Mouse (Mus musculus) liver, adult 2 months (tissue): ENCODE results near the gene 4932414N04Rik. TPM values are rescaled to one million over a fixed set of nuclear protein-coding genes. Genes with fewer than 3 reads are reported as not detected.

Experiments
- DNase-seq: peaks from one replicate; pipeline ENCODE4 v3.0.0-alpha.2; 2011; ENCODE audit warnings: low read depth, low spot score; ENCODE audit errors: extremely low read depth
- H3K27ac ChIP-seq: fragments of 200-500 bp; replicated peaks from 2 replicates; pipeline ENCODE4 v1.5.1; 2012; ENCODE audit warnings: low read depth, mild to moderate bottlenecking, control low read depth, inconsistent platforms, low read length; ENCODE audit not compliant: insufficient read depth
- H3K27me3 ChIP-seq: fragments of 200-500 bp; 2 replicates; pipeline ENCODE4 v1.6.1; 2012; ENCODE audit warnings: mild to moderate bottlenecking, moderate library complexity, low read length, inconsistent platforms; ENCODE audit not compliant: control insufficient read depth, insufficient read depth
- H3K36me3 ChIP-seq: fragments of 200-500 bp; 2 replicates; pipeline ENCODE4 v1.6.1; 2012; ENCODE audit warnings: low read length, inconsistent platforms; ENCODE audit not compliant: control insufficient read depth, insufficient read depth
- H3K4me1 ChIP-seq: fragments of 200-500 bp; 2 replicates; pipeline ENCODE4 v1.6.1; 2011; ENCODE audit warnings: low read length; ENCODE audit not compliant: control insufficient read depth, insufficient read depth
- H3K4me3 ChIP-seq: fragments of 200-500 bp; 2 replicates; pipeline ENCODE4 v1.5.1; 2011; ENCODE audit warnings: low read depth, mild to moderate bottlenecking, control low read depth, low read length, moderate library complexity; ENCODE audit not compliant: insufficient read depth
- H3K79me2 ChIP-seq: fragments of 200-500 bp; 2 replicates; pipeline ENCODE4 v1.6.1; 2012; ENCODE audit warnings: inconsistent platforms, mild to moderate bottlenecking, low read length, moderate library complexity; ENCODE audit not compliant: control insufficient read depth, insufficient read depth
- H3K9ac ChIP-seq: fragments of 200-500 bp; 2 replicates; pipeline ENCODE4 v1.6.1; 2012; ENCODE audit warnings: low read depth, mild to moderate bottlenecking, control low read depth, inconsistent platforms, low read length
- CTCF ChIP-seq: fragments of 200-500 bp; IDR thresholded peaks from 2 replicates; pipeline ENCODE4 v1.5.1; 2011; ENCODE audit warnings: low read depth, low read length, control low read depth
- POLR2A ChIP-seq: fragments of 200-500 bp; IDR thresholded peaks from 2 replicates; pipeline ENCODE4 v1.6.1; 2011; ENCODE audit warnings: low read length, control low read depth; ENCODE audit not compliant: insufficient read depth; ENCODE audit errors: extremely low read depth
- WGBS: fragments of 180-500 bp; shearing (Covaris S2); methylation state at CpG from one replicate; pipeline ENCODE4 v1.1.7; 2018; 5-methylcytosine and 5-hydroxymethylcytosine counted together
- polyA plus RNA-seq: library from polyadenylated mRNA; depleted of rRNA; stranded (reverse); fragments of >200 nt; gene quantifications from 2 replicates; pipeline ENCODE4 v1.2.3, GENCODE M21; 2012
- total RNA-seq: library from RNA; depleted of rRNA; stranded (reverse); fragments of >200 nt; gene quantifications from 2 replicates; pipeline ENCODE4 v1.2.3, GENCODE M21; 2014

Gene 4932414N04Rik
- total and polyA plus RNA-seq, 2 experiments = not detected

DNA sequence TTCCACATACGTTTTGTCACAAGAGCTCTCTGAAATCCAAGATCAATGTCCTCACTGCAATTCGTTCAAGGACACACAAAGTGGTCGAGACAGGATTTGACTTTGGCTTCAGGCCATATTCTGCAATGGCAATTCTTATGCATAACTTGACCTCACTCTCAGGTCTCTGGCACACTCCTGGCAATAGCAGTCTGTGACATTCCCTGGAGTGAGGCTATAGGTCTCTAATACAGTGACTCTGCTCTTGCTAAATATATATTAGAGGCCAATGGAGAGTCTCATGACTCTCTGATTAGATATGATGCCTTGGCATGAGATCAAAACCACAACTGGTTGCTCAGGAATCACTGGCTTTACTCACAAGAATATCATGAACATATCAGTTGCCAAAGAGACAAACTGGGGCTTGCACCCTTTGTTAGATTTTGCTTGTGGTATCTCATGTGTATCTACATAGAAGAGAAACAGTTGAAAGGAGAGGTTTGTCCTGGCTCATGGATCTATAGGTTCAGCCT, 130.9 kb downstream of the 4932414N04Rik start:
- Histone ChIP-seq H3K79me2 (no peaks in the 10 kb centered on the region), H3K4me3 (no peak overlapping the region), H3K27me3 (no peaks in the 10 kb centered on the region), H3K36me3 (no peaks in the 10 kb centered on the region), H3K9ac (no peak overlapping the region), H3K27ac (no peak overlapping the region), H3K4me1 (no peaks in the 10 kb centered on the region)
- WGBS = 19% methylated on average over 3 of the region's 3 CpGs
- no peak for DNase-seq
- TF ChIP-seq POLR2A (no peak), CTCF (no peak)

DNA sequence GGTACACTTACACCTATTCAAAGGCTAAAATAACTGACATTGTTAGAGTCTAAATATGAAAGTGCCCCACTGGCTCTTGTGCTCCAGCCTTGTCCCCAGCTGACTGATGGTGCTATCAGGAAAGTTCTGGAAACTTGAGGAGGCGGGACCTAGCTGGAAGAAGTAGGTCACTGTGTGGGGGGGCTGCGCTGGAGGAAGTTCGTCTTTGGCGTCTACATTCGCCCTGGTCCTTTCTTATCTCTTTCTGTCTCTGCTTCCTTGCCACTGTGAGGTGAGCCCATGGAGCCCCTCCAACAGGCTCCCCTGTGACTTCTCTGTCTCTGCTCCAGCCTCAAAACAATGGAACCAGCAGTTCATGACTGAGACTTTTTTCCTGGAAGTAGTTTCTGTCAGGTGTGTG, 136.0 kb downstream of the 4932414N04Rik start:
- H3K27me3 ChIP-seq = no peaks in the 10 kb centered on the region
- no peak for TF ChIP-seq POLR2A
- peaks cover 7% of the 10 kb centered on the region for H3K4me1 ChIP-seq
- no peaks in the 10 kb centered on the region for H3K79me2 ChIP-seq
- H3K27ac ChIP-seq = no peak overlapping the region
- DNase-seq = no peak
- H3K36me3 ChIP-seq = no peaks in the 10 kb centered on the region
- H3K4me3 ChIP-seq = no peak overlapping the region
- H3K9ac ChIP-seq = no peak overlapping the region
- 80% methylated on average over 5 of the region's 5 CpGs for WGBS

DNA sequence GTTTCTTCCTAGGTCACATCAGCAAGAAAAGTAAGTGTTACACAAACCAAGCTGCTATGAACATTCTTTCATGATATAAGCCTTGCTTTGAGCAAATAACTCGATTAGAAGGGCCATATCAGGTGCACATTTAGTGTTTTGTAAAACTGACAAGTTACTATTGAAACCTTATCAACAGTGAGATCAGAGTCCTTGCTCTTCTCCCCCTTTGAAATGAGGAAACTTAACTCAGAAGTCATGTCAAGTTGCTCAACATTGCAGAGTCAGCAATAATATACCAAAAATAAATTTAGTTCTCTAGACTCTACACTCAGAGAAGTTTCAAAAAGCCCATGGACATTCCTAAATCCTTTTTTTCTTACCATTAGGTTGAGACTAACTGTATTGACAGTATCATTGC, 137.2 kb downstream of the 4932414N04Rik start:
- peak; percentile 52 for DNase-seq
- Histone ChIP-seq H3K4me3 (no peak overlapping the region), H3K9ac (no peak overlapping the region), H3K27me3 (no peaks in the 10 kb centered on the region), H3K79me2 (no peaks in the 10 kb centered on the region), H3K36me3 (no peaks in the 10 kb centered on the region), H3K27ac (no peak overlapping the region), H3K4me1 (peaks cover 7% of the 10 kb centered on the region)
- TF ChIP-seq CTCF = no peak
- no peak for TF ChIP-seq POLR2A
- 9% methylated on average over 1 of the region's 1 CpGs for WGBS

DNA sequence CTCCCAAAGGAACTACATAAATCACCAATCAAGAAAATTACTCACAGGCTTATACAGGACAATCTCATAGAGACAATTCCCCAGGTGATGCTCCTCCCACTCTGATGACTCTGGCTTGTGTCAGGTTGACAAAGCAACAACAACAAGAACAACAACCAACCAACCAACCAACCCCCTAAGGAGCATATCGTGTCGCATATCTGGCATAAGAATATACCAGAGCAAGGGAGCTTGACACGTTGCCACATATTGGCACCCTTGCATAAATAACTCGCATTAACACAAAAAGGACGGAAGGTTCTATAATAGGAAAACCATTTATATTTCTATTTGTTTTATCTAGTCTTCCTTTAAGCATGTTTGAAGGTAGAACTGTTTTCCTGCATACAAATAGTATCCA, 137.9 kb downstream of the 4932414N04Rik start:
- TF ChIP-seq CTCF (no peak), POLR2A (no peak)
- Histone ChIP-seq H3K27me3 (no peaks in the 10 kb centered on the region), H3K79me2 (no peaks in the 10 kb centered on the region), H3K4me3 (no peak overlapping the region), H3K36me3 (no peaks in the 10 kb centered on the region), H3K27ac (no peak overlapping the region), H3K9ac (no peak overlapping the region), H3K4me1 (peaks cover 7% of the 10 kb centered on the region)
- DNase-seq = no peak
- 95% methylated on average over 5 of the region's 5 CpGs for WGBS

DNA sequence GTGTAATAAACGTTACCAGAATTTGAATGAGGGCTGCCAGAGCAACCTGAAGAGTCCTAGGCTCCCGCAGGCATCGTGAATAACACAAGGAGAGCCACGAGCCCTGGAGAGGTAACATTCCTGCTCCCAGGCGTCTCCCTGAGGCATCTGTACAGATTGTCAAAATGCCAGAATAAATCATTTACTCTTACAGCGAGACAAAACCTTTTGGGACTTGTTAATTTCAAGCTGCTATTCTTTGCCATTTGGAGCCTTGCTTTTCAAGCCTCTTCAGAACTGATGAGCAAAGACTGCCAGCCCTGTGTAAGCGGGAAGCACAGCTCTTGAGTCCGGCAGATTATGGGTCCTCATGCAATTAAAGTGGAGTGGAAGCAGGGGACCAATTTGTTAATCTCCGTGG, 138.3 kb downstream of the 4932414N04Rik start:
- no peaks in the 10 kb centered on the region for H3K36me3 ChIP-seq
- H3K27ac ChIP-seq = no peak overlapping the region
- H3K27me3 ChIP-seq = no peaks in the 10 kb centered on the region
- H3K79me2 ChIP-seq = no peaks in the 10 kb centered on the region
- H3K9ac ChIP-seq = no peak overlapping the region
- peaks cover 7% of the 10 kb centered on the region for H3K4me1 ChIP-seq
- WGBS = 73% methylated on average over 9 of the region's 9 CpGs
- no peak overlapping the region for H3K4me3 ChIP-seq
- DNase-seq = peak; percentile 19
- no peak for TF ChIP-seq CTCF
- TF ChIP-seq POLR2A = no peak

DNA sequence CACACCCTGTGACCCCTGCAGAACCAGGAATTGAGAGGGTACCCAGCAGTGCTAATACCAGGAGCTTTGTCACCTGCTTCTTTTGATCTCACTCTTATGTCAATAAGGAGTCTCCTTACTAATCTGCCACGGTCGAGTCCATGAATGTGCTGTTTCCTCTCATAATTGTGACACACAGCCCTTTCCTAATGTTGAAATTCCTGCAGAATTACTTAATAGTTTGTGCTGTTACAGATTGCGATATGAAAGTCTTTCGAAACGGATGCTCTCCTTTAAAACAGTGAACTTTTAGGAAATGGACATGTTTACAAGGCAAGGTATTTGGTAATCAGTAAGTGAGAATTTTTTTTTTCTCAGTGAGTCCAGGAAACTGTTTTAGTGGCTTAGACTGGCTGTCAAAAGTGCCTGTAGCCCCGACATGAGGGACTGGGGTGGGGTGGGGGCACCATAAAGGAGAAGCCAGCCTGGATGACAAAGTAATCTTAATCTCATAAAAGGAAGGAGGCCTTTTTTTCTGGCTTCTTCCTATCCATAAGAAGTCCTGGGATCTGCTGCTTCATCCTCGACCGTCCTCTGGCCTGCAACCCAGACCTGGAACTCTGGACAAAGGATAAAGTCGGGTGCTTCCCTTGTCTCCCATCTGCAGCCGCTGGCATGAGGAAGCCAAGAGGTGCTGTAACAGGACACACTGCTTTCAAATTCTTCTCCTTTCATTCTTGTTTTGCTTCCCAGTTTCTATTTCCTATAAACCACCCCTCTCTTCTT, 139.9 kb downstream of the 4932414N04Rik start:
- no peaks in the 10 kb centered on the region for H3K36me3 ChIP-seq
- peak overlapping the region; percentile 49 for H3K27ac ChIP-seq
- no peak for TF ChIP-seq CTCF
- TF ChIP-seq POLR2A = no peak
- no peak overlapping the region for H3K4me3 ChIP-seq
- peaks cover 7% of the 10 kb centered on the region for H3K4me1 ChIP-seq
- peak; percentile 99 for DNase-seq
- H3K9ac ChIP-seq = no peak overlapping the region
- no peaks in the 10 kb centered on the region for H3K79me2 ChIP-seq
- 6% methylated on average over 10 of the region's 10 CpGs for WGBS
- no peaks in the 10 kb centered on the region for H3K27me3 ChIP-seq
